Mouse (Mus musculus) hindbrain, postnatal 0 days (tissue): ENCODE results near the gene Prtn3. TPM values are rescaled to one million over a fixed set of nuclear protein-coding genes. Genes with fewer than 3 reads are reported as not detected.

Source experiments
- ATAC-seq: fragments of 200-750 bp; cut with Nextera tagmentation; 2 replicates; pipeline ENCODE4 v1.8.0; 2017; ENCODE audit warnings: mild to moderate bottlenecking, moderate TSS enrichment, moderate library complexity
- DNase-seq: peaks from one replicate; pipeline ENCODE4 v3.0.0-alpha.2; 2015; ENCODE audit warnings: low spot score
- H3K27ac ChIP-seq: fragments of 300-500 bp; sonication (generic); 2 replicates; pipeline ENCODE4 v1.5.1; 2014; ENCODE audit warnings: mild to moderate bottlenecking
- H3K27me3 ChIP-seq: fragments of 300-500 bp; sonication (generic); 2 replicates; pipeline ENCODE4 v1.6.1; 2014; ENCODE audit warnings: low read length, mixed read lengths; ENCODE audit not compliant: insufficient read depth
- H3K36me3 ChIP-seq: fragments of 300-500 bp; sonication (generic); 2 replicates; pipeline ENCODE4 v1.6.1; 2014; ENCODE audit warnings: low read length, mixed read lengths; ENCODE audit not compliant: insufficient read depth
- H3K4me1 ChIP-seq: fragments of 300-500 bp; sonication (generic); 2 replicates; pipeline ENCODE4 v1.6.1; 2014; ENCODE audit warnings: antibody characterized with exemption, low read length, mixed read lengths; ENCODE audit not compliant: insufficient read depth
- H3K4me2 ChIP-seq: fragments of 300-500 bp; sonication (generic); 2 replicates; pipeline ENCODE4 v1.6.1; 2014; ENCODE audit warnings: low read depth, mild to moderate bottlenecking, low read length, moderate library complexity, mixed read lengths
- H3K4me3 ChIP-seq: fragments of 300-500 bp; sonication (generic); 2 replicates; pipeline ENCODE4 v1.5.1; 2014; ENCODE audit warnings: low read length
- H3K9ac ChIP-seq: fragments of 300-500 bp; sonication (generic); replicated peaks from 2 replicates; pipeline ENCODE4 v1.6.1; 2014; ENCODE audit warnings: mild to moderate bottlenecking, low read length, moderate library complexity, mixed read lengths
- H3K9me3 ChIP-seq: fragments of 300-500 bp; sonication (generic); 2 replicates; pipeline ENCODE4 v1.6.1; 2016; ENCODE audit warnings: low read length, mixed read lengths
- CTCF ChIP-seq: IDR thresholded peaks from 2 replicates; pipeline ENCODE4 v1.5.1; 2016; ENCODE audit warnings: antibody characterized with exemption, control low read depth, low read depth
- WGBS: fragments of 180-500 bp; shearing (Covaris S2); extraction: QIAGEN DNeasy Blood & Tissue Kit; methylation state at CpG from one replicate; pipeline ENCODE4 v1.1.7; 2014; 5-methylcytosine and 5-hydroxymethylcytosine counted together
- polyA plus RNA-seq: library from polyadenylated mRNA; unstranded; fragments of >200 nt; fragmentation: Nextera tagmentation; extraction: Ambion mirVana; gene quantifications from 2 replicates; pipeline ENCODE4 v1.2.1, GENCODE M21; 2015
- total RNA-seq: library from RNA; depleted of rRNA; stranded (reverse); fragments of >200 nt; gene quantifications from 2 replicates; pipeline ENCODE4 v1.2.3, GENCODE M21; 2014

Prtn3 gene
- total and polyA plus RNA-seq, 2 experiments from 2014 or later = 9.4 to 11.8 TPM

GRCm38 (mm10) chr10:79838151-79838550 lies 36.1 kb upstream of the Prtn3 start:
- Histone ChIP-seq H3K27me3 (no peaks in the 10 kb centered on the region), H3K27ac (no peak overlapping the region), H3K9me3 (no peaks in the 10 kb centered on the region), H3K4me1 (peaks cover 2% of the 10 kb centered on the region; the same call in 1 of the 2 replicates), H3K36me3 (no peaks in the 10 kb centered on the region), H3K4me3 (no peak overlapping the region), H3K9ac (no peak overlapping the region), H3K4me2 (no peak overlapping the region)
- no peak for ATAC-seq
- TF ChIP-seq CTCF = no peak
- 63% methylated on average over 2 of the region's 2 CpGs for WGBS
- DNase-seq = no peak

DNA sequence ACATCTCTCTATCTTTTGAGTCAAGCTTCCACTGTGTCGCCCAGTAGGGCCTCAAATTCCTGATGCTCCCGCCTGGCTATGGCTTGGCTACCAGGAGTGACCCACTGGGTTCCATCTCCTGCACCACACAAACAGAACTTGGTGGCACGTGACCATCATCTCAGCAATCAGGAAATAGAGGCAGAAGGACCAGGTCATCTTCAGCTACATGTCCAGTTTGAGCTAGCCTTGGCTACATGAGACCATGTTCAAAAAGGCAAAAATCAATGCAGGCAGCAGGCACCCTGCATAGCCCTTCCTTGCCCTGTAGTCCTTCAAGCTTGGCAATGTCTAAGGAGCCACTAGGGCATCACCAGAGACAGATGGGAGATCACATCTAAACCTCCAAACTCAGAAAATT lies 34.2 kb upstream of the Prtn3 start:
- TF ChIP-seq CTCF = no peak
- Histone ChIP-seq H3K27ac (peak overlapping the region; percentile 55; the same call in 1 of the 2 replicates), H3K4me2 (no peak overlapping the region), H3K27me3 (no peaks in the 10 kb centered on the region), H3K9me3 (no peaks in the 10 kb centered on the region), H3K9ac (no peak overlapping the region), H3K4me1 (peaks cover 6% of the 10 kb centered on the region; the same call in 1 of the 2 replicates), H3K4me3 (no peak overlapping the region), H3K36me3 (no peaks in the 10 kb centered on the region)
- no peak for DNase-seq
- ATAC-seq = no peak
- WGBS = 95% methylated on average over 3 of the region's 3 CpGs

GRCm38 (mm10) chr10:79840644-79841551 lies 33.4 kb upstream of the Prtn3 start:
- peaks cover 6% of the 10 kb centered on the region; the same call in 1 of the 2 replicates for H3K4me1 ChIP-seq
- peak overlapping the region; percentile 61 for H3K4me2 ChIP-seq
- H3K4me3 ChIP-seq = peak overlapping the region; percentile 33
- no peaks in the 10 kb centered on the region for H3K36me3 ChIP-seq
- DNase-seq = peak; percentile 72
- 1% methylated on average over 24 of the region's 24 CpGs for WGBS
- peak; percentile 47 for TF ChIP-seq CTCF
- H3K9me3 ChIP-seq = no peaks in the 10 kb centered on the region
- peak; percentile 90 for ATAC-seq
- H3K27ac ChIP-seq = peak overlapping the region; percentile 55
- H3K27me3 ChIP-seq = no peaks in the 10 kb centered on the region
- peak overlapping the region; percentile 39; the same call in 1 of the 2 replicates for H3K9ac ChIP-seq

DNA sequence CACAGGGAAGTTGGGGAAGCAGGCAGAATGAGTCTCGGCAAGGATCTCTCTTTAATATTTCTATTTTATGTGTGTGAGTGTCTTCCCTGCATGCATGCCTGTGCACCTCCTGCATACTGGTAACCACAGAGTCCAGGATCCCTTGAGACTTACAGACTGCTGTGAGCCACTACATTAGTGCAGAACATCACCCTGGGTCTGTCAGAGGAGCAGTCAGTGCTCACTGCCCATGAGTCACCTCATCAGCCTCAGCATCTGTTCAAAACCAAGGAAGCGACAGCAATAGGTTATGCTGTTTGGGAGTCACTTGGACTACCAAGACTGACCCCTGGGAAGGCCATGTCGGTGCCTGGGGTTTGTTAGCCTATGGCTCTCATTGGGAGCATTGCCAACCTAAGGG lies 32.0 kb upstream of the Prtn3 start:
- Histone ChIP-seq H3K27me3 (no peaks in the 10 kb centered on the region), H3K4me3 (no peak overlapping the region), H3K36me3 (no peaks in the 10 kb centered on the region), H3K4me1 (peaks cover 6% of the 10 kb centered on the region; the same call in 1 of the 2 replicates), H3K9me3 (no peaks in the 10 kb centered on the region), H3K4me2 (no peak overlapping the region), H3K9ac (no peak overlapping the region), H3K27ac (no peak overlapping the region)
- DNase-seq (no peak), ATAC-seq (no peak)
- WGBS = 67% methylated on average over 3 of the region's 3 CpGs
- no peak for TF ChIP-seq CTCF

- DNase-seq (peak; percentile 56), ATAC-seq (no peak)
- Histone ChIP-seq H3K4me3 (no peak overlapping the region), H3K27ac (no peak overlapping the region), H3K9me3 (no peaks in the 10 kb centered on the region), H3K9ac (no peak overlapping the region), H3K4me2 (no peak overlapping the region), H3K4me1 (peaks cover 6% of the 10 kb centered on the region; the same call in 1 of the 2 replicates), H3K36me3 (no peaks in the 10 kb centered on the region), H3K27me3 (no peaks in the 10 kb centered on the region)
- WGBS = 36% methylated on average over 6 of the region's 6 CpGs
- TF ChIP-seq CTCF = no peak
Measured at GRCm38 (mm10) chr10:79843476-79843875, 30.8 kb upstream of the Prtn3 start.

DNA sequence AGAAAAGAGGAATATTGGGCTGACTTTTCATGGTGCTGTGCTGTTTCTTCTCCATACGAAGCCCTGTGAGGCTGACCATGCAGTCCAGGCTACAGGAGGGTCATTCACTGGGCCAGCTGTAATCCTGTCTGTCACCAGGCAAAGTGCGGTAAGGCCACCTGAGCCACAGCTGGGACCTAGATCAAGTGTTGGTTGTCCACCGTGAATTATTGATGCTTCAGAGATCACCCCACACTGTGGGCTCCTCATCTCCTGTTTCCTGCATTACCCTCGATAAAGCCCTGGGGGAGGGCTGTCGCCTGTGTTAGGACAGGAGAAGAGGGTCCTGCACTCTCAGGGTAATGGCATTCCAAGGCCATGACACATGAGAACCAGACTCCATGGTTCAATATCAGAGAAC lies 27.7 kb upstream of the Prtn3 start:
- no peaks in the 10 kb centered on the region for H3K9me3 ChIP-seq
- no peak overlapping the region for H3K27ac ChIP-seq
- H3K36me3 ChIP-seq = no peaks in the 10 kb centered on the region
- TF ChIP-seq CTCF = no peak
- ATAC-seq (no peak), DNase-seq (no peak)
- H3K4me3 ChIP-seq = no peak overlapping the region
- WGBS = 68% methylated on average over 5 of the region's 5 CpGs
- H3K4me2 ChIP-seq = no peak overlapping the region
- no peaks in the 10 kb centered on the region for H3K27me3 ChIP-seq
- no peak overlapping the region for H3K9ac ChIP-seq
- peaks cover 7% of the 10 kb centered on the region for H3K4me1 ChIP-seq
